Mouse (Mus musculus) adrenal gland, postnatal 36 days (tissue): ENCODE data around the gene Syne2. TPM values are rescaled to one million over a fixed set of nuclear protein-coding genes. Genes with fewer than 3 reads are reported as not detected.

Experiments used
- DNase-seq, 2 experiments: peaks; one replicate each; pipeline ENCODE4 v3.0.0; 2021; ENCODE audit warnings: mixed read lengths in 1 of 2
- total RNA-seq, 2 experiments: library from RNA; stranded (reverse); gene quantifications; 2 replicates each; pipeline ENCODE4 v1.2.3; 2021

Gene Syne2
- total RNA-seq, 2 experiments from 2014 or later, result 40.6 to 46.1 TPM

DNA sequence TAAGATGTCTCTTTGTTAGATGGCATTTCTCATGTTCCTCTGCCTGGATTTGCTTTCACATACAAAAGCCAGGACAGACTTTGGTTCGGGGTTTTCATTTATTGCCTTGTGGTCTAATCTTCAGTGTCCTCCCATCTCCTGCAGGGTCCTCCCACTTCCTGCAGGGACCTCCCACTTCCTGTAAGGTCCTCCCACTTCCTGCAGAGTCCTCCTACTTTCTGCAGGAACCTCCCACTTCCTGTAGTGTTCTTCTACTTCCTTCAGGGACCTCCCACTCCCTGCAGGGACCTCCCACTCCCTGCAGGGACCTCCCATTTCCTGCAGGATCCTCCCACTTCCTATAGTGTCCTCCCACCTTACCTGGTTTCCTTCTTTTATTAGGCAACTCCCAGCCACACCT is 109.7 kb downstream of the Syne2 start:
- no peak for DNase-seq

DNA sequence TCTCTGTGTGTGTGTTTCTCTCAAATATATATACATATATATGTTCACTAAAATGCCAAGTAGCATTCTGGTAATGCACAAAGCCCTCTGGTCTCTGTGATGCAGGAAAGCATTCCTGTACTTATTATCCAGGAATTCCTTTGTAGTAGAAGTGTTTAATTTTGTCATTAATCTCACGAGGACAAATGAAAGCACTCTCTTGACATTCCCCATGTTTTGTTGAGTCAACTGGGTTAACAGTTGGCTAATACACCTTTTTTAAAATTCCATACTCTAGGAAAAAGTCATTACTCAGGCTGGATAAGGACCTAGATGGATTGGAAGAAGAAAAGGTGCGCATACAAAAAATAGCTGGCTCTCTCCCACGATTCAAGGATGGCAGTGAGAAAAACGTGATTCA is 115.6 kb downstream of the Syne2 start:
- DNase-seq, result no peak

DNA sequence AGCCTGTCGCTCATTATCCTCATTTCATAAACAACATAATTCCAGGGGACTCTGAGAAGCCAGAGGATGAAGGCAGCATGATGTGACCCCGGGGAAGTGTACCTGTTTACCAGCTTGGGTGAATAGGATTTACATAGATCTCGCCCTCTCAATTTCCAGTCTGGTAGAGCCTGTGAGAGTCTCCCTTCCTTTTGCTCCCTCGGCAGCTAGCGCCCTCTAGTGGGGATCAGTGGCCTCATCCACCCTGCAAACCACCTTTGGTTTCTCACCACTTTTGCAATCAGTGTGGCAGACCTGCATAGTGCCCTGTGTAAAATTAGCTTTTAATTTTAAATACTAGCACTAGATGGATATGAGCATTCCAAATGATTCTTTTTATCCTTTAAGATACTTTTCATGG is 133.4 kb downstream of the Syne2 start:
- peak; percentile 71 to 78 for DNase-seq

DNA sequence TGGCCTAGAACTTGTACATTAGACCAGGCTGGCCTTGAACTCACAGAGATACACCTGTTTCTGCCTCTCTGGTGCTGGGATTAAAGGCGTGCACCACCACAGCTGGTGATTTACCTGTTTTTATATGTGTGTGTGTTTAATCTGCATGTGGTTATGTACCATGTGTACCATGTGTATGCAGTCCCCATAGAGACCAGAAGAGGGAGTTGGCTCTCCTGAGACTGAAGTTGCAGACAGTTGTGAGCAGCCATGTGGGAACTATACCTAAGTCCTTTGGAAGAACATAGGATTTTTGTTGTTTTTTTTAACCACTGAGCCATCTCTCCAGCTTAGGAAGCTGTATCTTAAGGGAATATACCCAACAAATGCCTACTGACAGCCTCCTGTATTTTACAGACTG is 134.1 kb downstream of the Syne2 start:
- no peak for DNase-seq

DNA sequence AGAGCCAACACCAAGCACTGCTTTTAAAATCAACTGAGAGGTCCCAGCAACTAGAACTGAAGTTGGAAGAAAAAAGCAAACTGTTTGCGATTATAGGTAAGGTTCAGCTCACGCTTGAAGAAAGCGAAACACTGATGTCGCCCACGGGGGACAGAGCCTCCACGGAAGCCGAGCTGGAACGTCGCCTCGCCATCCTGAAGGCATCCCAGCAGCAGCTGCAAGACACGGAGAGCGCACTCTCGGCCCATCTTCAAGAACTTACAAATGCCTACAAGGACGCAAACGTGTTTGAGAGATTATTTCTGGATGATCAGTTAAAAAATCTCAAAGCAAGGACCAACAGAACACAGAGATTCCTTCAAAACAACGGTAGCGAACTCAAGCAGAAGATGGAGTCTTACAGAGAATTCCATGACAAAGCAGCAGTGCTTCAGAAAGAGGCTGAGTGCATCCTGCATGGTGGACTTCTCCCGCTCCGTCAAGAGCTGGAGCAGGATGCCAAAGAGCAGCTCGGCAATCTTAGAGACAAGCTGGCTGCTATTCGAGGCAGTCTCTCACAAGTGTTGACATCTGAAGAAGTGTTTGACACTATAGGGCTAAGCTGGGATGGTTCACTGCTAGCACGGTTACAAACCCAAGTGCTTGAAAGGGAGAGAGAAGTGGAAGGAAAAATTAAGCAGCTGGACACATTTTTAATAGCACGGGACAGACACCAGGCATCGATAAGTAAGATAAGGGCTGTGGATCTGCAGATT is 148.7 kb downstream of the Syne2 start:
- DNase-seq, result no peak

DNA sequence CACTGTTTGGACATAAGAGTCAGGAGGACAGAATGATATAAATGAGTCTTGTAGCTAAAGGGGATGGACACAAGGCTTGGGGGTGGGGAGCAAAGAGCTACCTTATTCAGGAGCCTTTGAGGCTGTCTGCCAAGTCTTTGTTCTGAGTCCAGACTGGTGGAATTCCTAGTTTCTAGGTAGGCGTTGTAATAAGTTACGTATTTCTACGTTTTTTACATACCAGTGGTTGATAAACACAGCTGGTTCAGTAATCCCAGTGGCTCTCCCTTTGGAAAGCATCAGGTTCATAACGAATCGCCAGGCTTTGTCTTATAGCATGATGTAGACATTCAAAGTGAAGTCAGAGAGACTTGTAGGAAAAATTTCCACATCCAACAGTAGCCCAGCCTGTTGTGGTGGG is 161.1 kb downstream of the Syne2 start:
- DNase-seq, result no peak

DNA sequence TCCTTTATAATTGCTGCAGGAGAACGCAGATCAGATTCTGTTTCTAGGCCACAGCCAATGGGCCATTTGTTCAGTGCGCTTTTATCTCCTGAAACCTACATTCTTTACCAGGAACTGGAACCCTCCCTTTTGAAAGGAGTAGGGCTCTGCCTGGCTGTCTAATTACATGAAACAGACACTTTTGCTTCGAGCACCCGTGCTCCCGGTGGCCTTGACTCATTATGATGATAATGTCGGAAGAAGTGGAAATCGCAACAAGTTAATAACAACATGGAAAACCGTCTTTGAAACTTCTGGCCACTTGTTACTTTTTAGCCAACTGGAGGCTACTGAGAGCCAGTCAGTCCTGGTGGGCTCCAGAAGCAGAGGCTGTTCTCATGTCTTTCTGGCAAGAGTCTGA is 165.4 kb downstream of the Syne2 start:
- no peak for DNase-seq

DNA sequence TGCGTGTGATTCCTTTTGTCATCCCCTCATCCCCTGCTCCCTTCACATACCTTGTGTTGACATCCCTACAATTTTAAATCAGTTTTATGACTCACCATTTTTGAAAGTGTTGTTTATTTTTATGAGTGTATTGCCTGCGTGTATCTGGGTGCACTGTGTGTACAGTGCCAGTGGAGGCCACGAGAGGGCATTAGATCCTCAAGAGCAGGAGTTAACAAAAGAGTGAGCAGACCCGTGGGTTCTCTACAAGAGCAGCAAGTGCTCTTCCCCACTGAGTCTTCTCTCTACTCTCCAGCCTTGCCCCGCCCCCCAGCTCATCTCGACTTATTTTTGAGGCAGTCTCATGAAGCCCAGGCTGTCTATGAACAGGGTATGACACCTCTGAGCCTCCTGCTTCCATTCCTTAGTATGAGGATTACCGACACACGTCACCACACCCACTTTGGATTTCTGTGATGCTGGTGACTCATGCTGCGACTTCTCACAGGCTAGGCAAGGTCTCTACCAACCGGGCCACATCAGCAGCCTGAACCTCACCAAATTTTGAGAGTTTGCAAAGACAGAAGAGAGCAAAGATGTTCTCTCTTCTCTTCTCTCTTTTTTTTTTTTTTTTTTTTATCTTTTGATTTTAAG is 174.4 kb downstream of the Syne2 start:
- peak; percentile 16 to 21 for DNase-seq

DNA sequence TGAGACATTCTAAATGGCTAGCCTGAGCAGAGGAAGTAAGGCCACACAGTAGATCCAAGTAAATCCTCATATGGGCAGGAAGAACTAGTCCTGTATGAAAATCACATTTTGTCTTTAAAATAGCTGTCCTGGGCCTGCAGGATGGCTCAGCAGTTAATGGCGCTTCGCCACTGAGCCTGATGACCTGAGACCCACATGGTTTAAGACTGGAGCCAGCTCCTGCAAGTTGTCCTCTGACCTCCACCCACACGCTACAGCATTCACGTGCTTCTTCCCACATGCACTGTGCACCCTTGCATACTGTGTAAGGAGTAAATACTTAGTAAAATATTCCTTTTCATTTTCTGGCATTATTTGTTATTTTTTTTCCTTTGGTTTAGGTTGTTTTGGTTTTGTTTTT is 175.0 kb downstream of the Syne2 start:
- DNase-seq, result no peak

DNA sequence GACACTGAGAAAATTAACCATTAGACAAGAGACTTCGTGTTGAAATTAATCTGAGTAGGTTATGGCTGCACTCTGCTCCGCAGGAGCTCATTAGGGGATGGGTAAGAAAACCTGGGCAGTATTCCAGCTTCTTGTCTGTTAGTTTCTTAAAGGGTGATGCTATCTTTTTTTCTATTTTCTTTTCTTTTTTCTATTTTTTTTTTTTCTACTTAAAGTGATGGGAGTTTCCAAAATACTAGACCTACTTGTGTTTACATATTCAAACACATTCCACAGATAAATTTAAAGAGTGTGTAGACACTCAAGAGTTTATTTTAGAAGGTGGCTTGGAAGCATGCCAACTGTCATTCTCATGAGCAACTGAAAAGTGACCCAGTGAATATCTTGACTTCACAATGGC is 177.2 kb downstream of the Syne2 start:
- no peak for DNase-seq

DNA sequence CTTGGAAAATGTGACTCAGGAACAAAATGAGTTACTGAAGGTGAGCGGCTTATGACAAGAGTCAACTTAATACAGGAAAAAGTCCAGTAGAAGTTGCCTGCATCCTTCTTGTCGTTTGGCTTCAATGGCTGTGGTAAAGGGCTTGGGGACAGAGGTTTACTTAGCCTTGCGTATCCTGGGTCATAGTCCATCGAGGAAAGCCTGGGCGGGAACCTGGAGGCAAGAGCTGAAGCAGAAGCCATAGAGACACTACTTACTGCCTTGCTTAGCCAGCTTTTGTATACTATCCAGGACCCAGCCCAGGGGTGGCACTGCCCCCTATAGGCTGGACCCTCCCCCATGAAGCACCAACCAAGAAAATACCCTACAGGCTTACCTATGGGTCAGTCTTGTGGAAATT is 179.6 kb downstream of the Syne2 start:
- DNase-seq, result no peak

DNA sequence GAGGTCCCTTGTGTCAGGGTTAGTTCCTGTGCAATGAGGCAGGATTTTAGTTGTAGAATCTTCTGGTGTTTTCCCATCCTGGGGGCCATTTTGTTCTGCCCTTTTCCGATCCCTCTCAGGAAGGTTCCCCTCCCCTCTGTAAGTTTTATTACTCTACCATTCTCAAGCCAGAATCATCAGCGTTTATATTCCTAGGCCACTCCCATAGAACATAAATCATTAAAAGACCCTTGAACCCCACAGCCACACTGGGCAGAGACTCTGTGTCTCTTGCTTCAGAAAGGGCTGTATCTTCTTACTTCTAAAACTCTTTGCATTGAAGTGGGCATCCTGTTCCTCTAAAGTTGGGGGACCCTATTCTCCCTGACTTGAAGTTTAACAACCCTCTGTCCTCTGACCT is 180.5 kb downstream of the Syne2 start:
- DNase-seq, result no peak

DNA sequence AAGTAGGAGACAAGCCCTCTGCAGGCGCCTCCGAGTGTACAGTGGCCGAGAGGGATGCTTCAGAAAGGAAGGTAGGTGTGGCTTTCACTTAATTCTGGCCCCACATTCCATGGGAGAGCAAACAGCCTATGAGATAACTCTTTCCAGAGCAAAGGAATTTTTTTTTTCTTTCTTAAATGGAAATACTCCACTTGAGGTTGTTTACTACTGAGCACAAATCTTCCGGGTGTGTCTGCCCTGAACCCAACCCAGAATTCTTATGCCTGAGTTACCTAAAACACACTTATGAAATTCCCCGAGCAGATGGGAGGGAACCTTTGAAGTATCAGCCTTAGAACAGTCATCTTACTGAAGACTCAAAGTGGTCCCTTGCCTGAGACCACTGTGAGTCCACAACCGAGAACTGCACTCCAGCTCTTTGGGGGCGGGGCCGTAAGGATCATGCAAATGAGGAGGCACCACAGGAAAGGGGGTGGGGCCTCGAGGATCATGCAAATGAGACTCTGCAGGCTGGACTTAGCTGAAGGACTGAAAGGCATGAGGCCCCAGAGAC is 186.8 kb downstream of the Syne2 start:
- peak in 1 of 2 experiments; percentile 41 for DNase-seq

DNA sequence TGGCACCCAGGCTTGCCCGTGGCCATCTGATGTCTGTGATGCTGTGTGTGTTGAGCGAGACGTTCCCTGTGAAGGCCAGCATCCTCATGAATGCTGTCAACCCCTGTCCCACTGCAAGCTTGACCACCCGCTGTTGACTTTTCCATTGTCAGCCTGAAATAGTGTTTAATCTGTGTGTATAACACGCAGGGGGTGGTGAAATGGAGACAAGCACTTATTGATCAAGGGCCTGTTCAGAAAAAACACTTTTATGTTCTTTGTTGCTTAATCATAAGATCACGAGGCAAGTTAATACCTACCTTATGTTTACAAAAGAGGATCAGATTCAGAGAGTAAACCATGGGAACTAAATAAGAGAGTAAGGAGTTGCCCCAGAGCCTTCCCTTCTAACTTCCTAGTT is 191.1 kb downstream of the Syne2 start:
- no peak for DNase-seq

DNA sequence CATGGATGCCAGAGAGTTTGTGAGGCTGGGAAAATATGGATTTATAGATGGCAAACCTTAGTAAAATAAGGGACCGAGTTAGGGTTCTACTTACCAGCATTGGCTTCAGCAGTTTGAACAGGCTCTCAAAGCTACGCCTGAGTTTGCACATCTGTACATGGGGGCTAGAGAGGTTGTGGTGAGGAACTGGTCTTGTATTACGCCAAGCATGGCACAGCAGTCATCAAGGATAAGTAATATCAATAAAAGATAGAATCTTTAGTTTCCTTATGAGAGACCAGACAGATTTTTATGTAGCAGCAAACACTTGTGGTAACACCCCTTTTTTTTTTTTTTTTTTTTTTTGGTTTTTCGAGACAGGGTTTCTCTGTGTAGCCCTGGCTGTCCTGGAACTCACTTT is 194.9 kb downstream of the Syne2 start:
- DNase-seq, result no peak

DNA sequence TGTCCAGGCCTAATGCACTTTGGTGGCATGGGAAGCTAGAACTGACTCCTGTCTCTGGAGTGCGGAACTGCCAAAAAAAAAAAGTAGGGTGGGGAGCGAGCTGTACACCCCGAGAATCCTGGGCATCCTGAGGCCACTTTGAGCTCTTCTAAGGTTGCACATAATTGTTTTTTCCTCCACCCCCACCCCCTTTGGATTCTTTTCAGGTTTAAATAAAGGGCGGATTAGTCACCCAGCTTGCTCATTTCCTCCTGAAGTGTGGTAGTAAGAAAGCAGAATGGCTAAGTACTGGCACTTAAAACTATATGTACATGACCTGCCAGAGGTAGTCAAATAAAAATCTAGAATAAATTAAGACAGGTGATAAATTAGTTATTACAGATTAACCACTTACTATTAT is 195.5 kb downstream of the Syne2 start:
- DNase-seq, result no peak

DNA sequence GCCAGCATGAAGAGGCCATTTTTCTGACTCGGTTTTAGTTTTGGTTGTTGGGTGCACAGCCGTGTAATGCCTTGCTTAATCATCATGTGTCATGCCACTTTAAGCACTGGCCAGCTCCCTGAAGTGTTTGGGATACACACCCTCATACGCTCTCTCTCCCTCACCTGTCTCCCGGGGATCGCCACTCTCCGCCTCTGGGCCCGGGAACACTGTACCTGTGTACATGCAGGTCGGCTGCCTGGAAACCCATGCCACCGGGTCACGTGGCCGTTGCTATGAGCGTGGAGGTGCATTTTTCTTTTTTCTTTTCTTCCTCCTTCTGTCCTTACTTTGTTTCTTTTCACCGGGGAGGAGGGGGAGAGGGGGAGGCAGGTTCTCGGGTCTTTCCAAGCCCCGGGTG is 197.1 kb downstream of the Syne2 start:
- DNase-seq, result no peak

DNA sequence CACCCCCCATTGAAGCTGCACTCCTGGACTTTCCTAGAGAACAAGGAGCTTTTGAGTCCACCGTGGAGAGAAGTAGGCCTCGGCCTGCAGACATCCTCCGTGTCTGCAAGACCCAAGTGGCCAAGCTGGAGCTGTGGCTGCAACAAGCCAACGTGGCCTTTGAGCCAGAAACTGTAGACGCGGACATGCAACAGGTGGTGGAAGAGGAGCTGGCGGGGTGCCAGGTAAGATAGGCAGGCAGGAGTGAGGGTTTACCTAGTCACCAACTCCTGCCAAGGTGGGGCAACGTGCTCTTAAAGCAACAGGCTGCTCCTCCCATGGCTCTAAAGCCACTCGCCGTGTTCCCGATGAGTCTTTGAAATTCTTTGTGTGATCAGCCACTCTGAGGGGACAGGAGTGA is 197.6 kb downstream of the Syne2 start:
- DNase-seq, result no peak

DNA sequence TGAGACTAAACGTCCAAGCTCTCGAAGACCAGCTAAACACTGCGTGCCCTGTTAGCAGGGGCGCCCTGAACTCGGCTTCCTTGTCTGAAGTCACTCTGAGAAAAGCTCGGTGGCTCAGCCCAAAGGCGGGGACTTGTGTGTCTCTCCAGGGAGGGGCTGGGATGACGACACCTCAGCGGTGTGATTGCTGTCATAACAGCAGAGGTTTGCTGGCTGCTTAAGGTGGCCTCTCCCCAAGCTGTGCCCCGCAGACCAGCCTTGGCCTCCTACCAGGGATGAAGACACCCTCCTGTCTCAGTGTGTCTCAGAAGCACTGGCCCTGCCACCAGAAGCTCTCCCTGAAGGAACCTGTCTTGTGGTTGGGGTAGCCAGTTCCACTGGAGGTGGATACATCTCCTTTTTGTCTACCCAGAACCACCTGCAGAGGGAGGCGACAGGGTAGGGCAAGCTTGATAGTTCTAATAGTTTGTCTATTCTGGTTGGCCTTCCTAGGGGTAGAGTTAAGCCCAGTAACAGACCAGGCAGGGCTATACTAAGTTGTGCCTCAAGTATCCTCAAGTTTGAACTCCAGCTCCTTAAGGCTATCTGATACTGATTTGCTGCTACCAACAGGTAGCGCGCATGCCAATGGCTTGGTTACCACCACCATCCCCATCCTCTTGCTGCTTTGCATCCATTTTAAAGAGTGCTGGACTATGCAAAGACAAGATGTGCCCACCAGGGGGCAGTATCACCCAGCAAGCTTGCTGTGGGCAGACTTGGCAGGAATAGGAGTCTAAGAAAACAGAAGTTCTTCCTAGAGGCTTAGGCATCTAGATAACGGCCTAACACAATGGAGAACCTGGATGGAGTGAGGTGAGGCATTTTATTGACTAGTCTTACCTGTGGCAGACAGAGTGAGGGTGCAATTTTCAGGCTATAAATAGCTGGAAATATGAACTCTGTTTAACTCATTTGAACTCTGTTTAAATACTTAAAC is 198.5 kb downstream of the Syne2 start:
- peak; percentile 78 to 86 for DNase-seq

DNA sequence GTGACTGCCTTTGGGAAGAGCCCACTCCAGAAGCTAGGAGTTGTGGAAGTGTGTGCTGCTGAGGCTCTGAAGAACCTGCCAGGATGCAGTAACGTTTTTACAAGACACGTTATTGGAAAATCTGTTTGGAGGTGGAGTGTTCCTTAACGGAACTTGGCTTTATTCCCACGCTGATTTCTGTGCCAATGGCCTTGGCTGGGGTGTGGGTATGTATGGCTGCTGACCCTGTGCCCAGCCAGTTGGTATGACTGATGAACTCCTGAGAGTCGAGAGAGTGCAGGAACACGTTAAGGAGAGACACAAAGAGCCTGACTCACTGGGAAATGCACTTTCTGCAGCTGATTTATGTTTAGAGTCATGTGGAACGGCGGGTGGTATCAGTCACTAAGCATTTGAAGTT is 200.7 kb downstream of the Syne2 start:
- peak; percentile 32 to 53 for DNase-seq

DNA sequence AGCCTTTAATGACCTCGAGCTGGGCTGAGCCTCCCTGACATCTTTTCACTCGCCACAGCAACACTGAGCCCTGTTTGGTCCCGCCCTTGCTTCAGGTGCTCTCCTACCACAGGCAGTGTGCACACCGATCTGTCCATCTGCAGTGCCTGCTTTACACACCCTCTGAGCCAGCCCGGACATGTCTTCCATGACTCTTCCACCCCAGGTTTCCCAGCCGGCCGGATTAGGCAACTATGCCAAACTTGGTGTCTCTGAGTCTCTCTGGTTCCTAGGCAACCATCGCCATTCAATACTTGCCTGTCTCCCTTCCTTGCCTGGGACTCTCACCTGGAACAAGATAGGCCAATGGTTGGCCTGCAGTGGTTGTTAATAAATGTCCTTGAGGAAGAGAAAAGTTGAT is 224.4 kb downstream of the Syne2 start:
- DNase-seq, result no peak

DNA sequence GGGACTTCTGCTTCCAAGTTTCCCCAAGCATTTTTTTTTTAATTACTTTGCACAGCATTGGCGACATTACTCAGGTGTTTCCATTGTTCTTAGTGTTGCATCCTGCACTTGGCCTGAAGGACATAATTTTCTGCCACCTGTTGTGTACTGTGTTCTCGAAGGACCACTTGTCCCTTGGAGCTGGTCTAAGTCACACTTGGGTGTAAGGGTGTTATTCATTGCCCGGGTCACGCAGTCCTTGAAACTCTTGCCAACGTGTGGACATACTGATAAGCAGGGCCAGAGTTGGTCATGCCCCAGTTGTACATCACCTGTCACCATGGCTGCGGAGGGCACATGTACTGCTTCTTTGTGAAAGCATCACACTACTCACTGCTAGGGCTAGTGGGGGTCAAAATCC is 228.6 kb downstream of the Syne2 start:
- no peak for DNase-seq

DNA sequence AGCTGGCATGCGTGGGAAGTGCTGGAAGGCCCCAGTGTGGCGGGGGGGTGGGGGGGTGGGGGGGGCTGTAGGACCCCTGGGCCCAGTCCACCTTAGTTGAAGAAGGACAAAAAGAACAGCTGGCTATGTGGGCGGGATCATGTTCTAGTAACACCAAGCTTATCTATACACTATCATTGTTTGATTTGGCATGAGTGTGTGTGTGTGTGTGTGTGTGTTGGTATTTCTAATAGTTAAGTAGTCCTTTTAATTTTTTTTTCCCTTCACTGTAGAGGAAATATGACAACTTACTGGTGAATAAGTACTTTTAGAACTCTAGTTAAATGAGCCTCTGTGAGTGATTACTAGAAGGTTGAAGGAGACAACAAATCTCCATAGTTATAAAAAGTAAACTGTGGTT is 230.0 kb downstream of the Syne2 start:
- DNase-seq, result no peak
